Mouse (Mus musculus): Measurements from ENCODE around the gene B830017H08Rik.

DNA sequence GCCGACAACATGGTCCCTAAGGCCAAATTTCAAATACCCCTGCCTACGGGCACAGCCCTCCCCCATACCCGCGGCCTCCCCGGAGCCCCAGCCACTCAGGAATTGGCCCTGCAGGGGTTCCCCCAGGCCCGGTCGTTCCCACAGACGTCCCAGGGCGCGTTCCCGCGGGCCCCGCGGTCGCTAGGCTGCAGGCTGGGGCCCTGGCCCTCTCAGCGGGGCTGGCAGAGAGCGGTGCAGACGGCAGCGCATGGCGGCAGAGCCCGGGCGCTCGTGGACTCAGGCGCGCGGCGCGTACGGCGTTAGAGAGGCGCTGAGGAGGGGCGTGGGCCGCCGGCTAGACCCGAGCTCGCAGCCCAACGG, 380 bp downstream of the B830017H08Rik start:
- TF ChIP-seq CTCF (conservative IDR thresholded peaks at IDR 0.05; ENCODE audit: insufficient read depth, insufficient read length, low read depth, low read length): no peak
- TF ChIP-seq POLR2A (IDR thresholded peaks at IDR 0.05; ENCODE audit: low read depth, low read length): no peak

All from kidney, adult 2 months (tissue).